Mouse (Mus musculus) kidney, adult 8-10 months (tissue): ENCODE measurements around the gene Atp2b1.

Experiments
- DNase-seq, 2 experiments: peaks; one replicate each; pipeline ENCODE4 v3.0.0; 2022

The Atp2b1 gene

DNA sequence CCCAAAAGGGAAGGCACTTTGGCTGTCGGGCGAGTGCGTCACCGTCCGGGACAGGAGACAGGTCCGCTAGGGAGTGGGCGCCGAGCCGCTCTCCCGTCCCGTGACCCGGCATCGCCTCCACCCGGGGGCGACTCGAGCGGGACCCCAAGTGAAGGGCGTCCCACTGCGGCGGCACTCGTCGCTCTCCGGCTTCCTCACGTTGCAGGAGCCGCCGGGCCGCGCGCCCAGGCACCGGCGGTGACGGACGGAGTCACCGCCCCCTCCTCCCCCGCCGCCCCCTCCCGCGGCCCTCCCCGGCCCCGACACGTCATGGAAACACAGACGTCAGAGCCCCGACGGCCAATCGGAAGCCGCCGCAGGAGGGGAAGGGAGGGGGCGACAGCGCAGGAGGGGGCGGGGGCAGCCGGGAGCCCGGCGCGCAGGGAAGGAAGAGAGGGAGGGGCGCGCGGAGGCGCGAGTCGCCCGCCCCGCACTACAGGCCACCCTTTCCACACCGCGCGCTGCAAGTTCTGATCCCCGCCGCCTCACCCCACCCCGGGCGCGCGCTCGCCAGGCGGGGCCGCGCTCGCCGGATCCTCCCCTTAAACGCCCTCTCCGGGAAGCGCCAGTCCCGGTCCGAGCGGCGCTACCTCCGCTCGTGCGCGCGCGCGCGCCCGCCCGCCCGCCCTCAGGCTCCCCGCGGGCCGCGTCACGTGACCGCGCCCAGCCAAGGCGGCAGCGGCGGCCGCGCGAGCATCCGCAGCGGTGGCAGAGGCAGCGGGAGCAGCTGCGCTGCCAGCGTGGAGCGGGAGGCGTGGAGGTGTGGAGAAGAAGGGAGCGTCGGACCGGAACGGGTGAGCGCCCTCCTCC, at the start of gene Atp2b1:
TSS of gene Atp2b1 (plus strand) at position 446 of the 849 bp plus-strand sequence.
- DNase-seq = peak; percentile 93 to 95

DNA sequence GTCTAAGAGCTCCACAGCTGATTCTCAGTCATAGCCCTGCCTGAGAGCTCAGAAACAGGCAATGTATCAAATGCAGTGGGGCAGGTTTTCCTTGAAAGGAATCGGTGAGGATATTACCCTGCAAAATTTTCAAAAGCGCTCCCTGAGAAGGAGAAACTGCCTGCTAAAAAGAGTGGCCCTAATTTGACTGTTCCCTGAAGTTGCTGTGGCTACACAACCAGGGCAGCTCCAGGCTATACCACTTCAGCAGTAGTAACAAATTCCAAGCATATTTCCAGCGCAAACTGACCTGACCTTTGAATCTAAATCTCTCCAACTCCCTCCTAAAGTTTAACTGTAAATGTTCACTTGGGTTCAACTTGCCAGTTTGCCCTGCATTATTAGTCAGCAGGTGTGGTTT, 49.4 kb upstream of the Atp2b1 start:
- DNase-seq = peak; percentile 65 to 87

DNA sequence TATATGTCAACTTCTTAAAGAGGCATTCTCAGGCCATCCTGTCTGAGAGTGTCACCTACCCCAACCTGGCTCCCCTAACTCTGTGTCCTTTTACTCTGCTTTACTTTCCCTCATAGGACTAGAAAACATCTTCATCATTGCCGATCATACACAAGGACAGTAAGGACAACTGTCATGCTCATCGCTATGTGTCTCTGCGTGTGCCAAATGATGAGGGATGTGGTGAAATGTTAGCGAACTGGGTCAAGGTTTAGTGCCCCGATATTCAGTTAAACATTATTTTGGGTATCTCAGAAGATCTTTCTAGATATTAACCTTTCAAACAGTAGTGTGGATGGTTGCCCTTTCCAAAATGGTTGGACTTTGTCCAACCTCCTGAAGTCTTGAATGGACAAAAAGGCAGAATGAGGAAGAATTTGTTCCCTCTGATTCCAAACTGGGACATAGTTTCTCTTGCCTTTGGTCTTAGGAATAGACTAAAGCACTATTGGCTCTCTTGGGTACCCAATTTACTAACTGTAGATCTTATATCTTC, 47.3 kb upstream of the Atp2b1 start:
- peak; percentile 23 to 37 for DNase-seq

DNA sequence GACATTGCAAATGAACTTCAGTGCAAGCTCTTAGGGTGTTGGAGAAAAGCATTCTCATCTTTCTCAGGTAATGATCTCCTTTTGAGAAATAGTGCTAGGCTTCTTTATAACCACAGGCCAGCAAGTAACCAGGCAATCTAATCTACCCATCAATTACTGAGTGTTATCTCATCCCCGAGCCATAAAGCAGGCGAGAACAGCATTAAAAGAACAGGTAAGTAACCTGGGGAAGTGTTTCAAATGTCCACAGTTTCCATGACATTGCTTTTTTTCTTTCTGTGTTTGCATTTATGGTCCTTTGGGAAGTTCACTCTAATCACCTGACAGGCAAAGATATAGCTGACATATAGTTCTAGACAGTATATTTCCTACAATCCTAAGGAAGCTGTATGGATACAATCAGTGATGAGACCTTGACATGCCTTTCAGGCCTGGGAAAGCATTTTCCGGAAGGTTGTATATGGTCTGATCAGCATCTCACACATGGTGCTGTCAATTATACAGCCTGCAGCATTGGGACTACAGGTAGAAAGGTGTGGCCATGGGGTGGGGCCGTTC, 45.8 kb upstream of the Atp2b1 start:
- DNase-seq = no peak

DNA sequence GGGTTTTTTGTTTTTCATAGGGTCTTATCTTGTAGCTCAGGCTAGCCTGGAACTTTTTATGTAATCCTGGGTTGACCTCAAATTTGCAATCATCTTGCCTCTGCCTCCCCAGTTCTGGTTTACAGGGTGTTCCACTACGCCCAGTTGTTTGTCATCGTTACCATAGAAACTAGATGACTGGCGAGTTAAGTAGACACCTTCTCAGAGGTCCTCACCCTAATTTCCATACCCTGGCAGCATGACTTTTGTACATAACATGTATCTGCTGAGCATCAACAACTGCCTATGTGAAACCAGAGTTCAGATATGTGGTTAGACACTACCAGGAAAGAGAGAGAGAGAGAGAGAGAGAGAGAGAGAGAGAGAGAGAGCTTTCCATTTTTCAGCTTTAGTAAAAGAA, 36.4 kb upstream of the Atp2b1 start:
- DNase-seq = no peak

DNA sequence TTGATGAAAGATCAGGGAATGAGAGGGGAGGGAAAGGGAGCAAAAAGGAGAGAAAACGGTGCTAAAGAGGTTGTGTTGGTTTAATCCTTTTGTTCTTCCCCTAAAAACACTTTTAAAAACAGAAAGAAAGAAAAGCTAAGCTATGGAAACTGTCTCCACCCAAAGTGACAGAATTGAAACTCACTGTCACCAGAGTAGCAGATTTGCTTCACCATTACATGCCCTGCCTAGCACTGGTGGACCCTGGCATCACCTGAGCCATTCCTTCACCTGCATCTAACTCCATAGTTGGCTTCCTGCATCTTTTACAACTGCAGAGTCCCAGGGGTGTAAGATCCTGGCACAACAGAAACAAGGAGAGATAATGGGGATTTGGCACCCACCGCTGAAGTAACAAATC, 35.6 kb upstream of the Atp2b1 start:
- no peak for DNase-seq

DNA sequence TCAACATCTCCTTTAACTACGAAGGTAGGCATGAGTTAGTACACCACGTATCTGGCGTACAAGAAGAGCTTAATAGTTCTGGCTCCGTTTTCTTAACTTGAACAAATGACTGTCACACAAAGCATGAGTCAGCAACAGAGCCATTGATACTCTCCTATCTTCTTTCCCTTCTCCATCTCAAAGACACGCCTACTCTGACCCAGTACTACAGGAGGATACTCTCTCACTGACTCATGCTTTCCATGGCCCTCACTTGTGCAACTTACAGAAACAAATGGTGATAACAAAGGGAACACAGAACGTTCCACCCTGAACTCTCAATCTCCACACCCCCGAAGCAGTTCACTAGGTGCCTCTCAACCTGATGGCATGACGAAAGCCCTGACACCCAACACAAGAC, 34.1 kb upstream of the Atp2b1 start:
- DNase-seq = no peak

DNA sequence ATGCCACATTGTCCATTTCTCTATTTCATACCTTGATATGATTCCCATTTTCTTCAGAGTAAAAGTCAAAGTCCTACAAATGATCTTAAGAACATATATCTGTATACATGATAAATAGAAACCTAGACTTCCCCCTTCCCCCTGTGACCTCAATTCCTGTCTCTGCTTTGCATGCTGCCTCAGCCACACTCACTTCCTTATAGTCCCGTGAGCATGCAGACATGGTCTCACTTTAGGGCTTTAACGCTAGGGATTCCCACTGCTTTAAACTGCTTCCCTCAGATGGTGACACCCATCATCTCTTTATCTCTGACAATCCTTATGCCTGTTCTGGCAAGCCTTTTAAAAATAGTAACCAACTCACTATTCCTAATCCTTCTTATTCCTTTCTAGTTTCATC, 33.5 kb upstream of the Atp2b1 start:
- DNase-seq = no peak

DNA sequence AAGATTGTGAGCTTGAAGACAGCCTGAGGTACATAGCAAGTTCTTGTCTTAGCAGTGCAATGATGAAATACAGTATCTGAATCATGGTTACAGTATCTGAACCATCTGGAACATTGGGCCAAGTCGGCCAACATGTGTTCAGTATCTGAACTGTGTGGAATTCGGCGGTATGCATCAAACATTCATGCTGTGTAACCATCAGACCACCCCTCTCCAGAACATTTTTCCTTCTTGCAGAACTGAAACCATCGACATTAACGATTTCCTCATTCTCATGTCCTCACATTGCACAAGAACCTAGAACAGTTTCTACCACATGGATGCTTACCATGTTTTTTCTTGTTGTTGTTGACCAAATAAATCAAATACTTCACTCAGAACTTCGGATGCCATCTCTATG, 32.7 kb upstream of the Atp2b1 start:
- no peak for DNase-seq

DNA sequence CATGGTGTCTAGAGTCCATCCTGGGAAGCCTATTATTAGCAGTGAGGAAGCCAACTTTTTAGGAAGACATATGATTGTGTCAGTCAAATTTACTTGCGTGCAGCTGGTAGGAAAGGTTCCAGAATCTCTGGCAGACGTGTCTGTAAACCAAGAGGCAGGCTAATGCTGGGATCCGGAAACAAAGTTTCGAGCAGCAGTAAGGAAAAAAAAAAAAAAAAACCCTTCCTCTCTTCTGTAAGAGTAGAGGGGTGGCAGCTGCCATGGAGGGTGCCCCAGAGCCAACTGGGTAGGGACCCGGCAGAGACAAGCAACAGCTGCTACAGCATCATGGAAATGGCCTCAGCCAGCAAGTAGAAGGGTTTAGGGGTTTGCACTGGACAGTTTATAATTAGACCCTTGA, 31.6 kb upstream of the Atp2b1 start:
- no peak for DNase-seq

DNA sequence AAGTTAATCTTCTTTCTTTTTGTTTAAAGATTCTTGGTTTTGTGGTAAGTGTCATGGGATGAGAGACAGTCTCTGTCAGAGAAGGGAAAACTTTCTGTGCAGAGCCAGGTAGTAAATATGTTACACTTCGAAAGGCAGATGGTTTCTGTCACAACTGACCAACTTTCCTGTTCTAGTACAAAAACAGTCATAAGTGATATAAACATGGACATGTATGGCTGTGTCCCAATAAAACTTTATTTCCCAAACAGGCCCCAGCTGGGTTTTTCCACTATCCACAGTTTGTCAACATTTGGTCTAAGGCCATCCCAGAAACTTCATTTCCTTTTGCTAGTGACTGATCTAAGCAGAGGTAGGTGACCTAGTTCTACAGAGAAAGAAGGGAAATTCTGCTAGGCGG, 29.8 kb upstream of the Atp2b1 start:
- DNase-seq = no peak

DNA sequence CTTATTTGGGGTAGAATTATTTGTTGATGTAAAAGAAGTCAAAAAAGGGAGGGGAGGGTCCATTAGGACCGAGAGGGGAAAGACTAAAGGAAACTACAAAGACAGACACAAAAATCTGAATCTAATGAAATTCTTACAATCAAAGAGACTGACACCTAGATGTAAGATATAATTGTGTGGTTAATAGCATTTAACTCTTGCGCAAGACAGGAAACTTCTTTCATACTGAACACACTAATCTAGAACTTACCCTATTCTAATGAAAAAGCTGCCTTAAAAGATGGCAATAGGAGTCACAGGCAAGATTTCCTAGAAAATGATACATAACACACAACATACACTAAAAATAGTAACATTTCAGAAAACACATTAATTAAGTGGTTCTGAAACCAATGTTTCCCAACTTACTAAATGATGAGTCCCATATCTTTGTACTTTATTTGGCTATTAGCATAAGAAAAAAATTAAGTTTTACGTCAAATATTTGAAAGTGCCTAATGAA, 27.4 kb upstream of the Atp2b1 start:
- DNase-seq = no peak

DNA sequence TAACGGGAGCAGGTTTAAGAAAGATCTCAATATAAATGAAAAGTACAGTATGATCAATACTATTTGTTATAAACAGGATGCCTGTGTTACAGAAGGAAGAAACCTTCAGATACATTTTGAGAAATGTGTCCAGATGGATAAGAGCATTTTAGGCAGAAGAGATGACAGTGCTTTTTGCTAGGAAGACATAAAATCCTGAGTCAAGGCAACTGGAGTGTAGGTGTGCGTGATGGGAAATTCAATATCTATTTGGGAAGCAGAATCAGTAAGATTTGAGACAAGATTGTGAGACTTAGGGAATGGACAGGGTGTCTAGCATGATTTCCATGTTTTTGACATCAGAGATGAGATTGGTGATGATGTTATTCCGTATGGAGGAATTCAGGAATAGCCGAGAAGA, 22.8 kb upstream of the Atp2b1 start:
- no peak for DNase-seq

DNA sequence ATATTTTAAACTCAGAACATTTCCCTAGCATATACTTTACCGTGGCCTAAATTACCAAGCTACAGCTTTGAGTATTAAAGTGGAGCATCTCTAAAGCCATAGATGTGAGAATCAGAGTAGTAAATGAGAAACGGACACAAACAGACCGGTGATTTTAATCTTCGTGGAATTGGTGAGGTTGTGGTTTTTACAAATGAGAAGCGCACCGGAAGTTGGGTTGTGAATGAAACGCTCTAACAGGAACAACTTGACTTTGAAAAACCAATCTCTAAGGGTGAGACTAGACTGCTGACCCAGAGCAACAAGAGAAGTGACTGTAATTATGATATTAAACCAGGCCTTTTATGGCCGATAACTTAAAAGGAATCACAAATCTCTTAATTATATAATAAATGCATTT, 16.7 kb upstream of the Atp2b1 start:
- DNase-seq = no peak

DNA sequence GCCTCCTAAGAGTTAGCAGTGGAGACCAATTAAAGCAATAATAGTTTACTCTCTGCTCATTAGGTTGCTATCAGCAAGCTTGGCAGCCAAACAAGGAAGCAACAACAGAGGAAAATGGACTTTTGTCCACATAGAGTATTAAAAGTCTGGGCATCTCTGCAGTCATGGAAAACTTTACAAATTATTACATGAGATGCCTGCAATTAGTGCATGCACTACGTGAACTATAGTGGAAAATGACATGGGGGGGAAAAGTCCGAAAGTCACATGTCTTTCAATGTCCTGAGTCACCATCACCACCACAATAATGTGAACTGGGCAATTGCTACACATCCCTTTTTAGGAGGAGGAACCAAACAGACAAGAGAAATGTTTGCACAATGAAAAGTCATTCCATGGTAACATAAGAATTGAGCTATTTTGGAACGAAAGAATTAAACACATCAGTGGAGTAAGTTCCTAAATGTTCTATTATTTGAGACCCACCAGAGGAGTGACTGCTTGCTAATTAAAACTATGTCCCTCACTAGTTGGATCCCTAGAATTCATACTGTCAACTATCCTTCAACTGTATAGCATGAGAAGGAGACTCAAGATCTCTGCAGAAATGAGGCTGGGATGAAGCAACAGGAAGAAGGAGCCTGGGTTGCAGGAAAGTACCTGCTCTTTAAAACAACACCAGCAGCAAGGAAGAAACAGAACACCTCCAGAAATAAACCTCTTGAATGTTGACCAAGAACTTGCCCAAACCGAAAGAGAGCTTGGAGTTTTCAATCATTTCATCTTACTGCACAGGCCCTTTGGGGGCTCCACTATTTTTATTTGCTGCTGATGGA, 16.1 kb upstream of the Atp2b1 start:
- no peak for DNase-seq

DNA sequence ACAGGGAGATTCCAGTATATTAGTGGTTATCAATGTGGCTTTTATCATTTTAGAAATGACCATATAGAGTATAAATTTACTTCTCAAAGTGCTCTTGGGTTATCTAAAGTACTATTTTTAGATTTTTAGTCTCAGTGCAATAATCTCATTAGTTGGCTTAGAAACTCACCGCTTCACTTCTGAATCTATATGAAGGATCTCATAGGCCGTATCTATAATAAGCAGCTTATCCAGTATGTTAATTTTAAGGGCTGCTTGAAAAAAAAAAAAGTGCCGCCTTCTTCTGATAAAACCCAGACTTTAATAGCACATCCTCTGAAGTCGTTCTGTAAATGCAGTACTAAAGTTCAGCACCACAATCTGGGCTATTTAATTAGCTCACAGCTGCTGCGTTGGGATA, 12.7 kb upstream of the Atp2b1 start:
- no peak for DNase-seq

DNA sequence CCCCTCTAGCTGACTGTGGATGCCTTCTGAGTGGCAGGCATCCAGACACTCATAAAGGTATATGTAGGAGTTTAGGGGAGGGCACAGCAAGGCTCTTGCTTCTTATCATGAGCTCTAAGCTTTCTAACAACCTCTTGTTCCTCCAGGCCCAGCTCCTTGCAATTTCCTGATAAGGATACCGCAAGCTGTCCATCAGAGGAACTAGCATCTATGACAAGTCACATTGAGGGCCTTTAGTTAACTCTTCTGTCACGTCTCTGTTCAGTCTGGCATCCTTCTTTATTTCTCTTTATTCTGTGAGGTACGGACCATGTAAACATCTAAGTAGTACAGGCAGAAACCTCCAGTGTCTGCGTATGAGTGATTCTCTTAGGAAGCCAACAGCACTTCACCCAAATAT, 8.2 kb upstream of the Atp2b1 start:
- DNase-seq = no peak

DNA sequence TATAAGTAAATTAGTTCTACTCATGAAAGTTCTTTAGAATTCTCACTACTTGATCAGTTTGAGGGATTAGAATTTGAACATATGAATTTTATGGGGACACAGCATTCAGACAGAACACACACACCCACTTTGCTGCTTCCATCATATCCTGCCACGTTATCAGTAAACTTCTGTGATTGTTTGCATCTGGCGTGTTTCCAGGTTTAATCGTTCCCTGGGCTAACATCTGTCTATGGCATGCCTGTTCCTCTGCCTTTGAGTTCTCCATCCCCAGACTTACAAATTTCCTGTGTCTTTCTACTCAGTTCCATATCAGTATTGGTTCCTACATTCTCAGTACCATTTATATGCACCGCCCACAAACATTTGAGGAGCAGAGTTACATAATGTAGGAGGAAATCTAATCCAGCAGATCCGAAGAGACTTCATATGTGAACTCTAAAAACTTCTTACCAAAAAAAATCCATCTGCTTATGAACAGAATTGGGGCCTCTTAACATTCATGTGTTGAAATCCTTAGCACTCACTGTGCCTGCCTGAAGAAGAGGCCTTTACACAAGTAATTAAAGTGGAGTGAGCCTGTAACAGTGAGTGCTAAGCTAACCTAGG, 7.2 kb upstream of the Atp2b1 start:
- no peak for DNase-seq

DNA sequence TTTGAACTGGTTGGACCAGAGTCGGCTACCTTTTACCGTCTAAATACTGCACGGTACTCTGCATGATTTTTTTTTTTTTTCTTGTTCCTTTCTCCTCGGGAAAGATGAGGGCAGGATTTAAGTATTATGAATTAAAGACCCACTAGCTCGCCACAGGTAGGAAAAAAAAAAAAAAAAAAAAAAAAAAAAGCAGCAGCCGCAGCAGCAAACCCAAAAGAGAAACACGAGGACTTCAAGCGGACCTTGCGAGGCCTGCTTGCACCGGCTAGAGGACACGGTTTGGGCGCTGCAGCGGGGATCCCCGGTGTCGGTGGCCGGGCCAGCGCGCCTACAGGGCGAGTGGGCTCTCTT, 621 bp upstream of the Atp2b1 start:
- DNase-seq = no peak

DNA sequence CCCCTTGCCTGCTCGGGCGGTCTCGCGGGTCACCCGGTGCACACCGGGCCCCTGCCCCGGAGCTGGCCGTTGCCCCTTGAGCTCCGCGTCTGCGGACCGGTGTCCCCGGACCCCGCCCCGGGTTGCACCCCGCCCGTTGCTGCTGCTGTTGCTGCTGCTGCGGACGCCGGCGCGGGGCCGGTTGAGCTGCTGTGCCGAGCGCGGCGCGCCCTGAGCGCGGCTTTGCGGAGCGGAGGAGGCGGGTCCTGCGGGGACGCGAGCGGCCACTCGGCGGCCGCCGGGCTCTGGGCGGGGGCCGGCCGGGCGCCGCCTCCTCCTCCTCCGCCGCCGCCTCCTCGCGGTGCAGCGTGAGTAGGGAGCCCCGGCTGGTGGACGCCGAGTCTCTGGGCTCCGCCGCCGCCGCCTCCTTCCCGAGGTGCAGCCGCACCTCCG, 620 bp downstream of the Atp2b1 start:
- DNase-seq = peak; percentile 83 to 85

DNA sequence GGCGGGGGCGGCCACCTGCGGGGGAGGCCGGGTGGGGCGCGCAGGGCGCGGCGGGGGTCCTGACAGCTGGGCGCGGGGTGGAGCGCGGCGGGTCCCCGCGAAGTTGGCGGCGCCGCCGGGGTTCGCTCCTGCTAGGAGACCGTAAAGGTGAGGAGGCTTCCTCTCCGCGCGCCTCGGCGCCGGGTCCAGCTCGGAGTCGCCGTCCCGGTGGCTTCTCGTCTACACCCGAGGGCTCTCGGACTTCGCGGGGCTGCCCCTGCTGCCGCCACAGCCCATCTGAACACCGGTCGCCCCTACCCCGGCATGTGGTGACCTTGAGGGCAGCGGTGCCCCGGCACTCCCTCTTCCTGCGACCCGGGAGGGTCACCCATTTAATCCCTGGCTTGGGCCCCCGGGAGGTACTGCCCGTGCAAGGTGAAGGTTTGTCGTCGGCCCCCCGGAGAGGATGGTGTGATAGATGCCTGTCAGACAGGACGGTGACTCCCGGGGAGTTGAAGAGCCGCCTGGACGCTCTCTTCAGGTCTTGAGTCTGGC, 1.3 kb downstream of the Atp2b1 start:
- DNase-seq = peak; percentile 32 to 35

DNA sequence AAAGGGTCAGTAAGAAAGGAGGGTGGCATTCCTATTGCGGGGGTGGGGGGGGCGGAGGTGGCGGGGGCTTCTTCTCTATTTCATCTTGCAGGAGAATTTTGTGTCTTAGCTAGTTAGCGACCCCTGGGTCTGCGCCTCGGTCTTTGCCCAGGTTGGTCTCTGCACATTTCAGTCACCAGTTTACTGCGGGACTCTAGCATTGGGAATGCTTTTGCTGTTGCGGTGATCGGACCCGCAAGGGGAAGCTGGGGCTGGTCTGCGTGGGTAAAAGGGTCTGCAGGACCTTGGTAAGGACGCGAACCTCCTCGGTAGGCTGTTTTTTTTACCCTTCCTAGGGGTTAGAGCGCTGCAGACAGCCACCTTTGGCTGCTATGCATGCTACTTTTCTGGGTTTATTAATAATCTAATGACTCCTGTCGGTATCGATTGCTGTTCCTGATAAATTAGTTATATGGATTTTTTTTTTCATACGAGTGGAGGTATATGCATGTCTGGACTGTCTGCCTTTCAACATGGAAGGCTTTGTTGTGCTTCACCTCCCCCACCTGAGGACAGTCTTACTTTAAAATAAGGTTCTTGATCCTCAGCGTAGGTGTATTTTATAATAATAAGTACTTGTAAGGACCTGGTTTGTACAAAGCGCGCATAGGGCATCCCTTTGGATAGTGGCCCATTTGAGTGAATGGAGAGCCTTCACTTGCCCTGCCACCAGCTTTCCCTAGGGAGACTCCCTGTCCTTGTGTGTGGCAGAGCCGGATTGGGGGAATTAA, 2.0 kb downstream of the Atp2b1 start:
- DNase-seq = peak; percentile 7 to 9
